Mouse (Mus musculus): ENCODE results near the gene Prkd2. TPM values are rescaled to one million over a fixed set of nuclear protein-coding genes. Genes with fewer than 3 reads are reported as not detected.

Prkd2 gene
- polyA plus RNA-seq, 1 experiment from 2014 or later, result 16.2 TPM

DNA sequence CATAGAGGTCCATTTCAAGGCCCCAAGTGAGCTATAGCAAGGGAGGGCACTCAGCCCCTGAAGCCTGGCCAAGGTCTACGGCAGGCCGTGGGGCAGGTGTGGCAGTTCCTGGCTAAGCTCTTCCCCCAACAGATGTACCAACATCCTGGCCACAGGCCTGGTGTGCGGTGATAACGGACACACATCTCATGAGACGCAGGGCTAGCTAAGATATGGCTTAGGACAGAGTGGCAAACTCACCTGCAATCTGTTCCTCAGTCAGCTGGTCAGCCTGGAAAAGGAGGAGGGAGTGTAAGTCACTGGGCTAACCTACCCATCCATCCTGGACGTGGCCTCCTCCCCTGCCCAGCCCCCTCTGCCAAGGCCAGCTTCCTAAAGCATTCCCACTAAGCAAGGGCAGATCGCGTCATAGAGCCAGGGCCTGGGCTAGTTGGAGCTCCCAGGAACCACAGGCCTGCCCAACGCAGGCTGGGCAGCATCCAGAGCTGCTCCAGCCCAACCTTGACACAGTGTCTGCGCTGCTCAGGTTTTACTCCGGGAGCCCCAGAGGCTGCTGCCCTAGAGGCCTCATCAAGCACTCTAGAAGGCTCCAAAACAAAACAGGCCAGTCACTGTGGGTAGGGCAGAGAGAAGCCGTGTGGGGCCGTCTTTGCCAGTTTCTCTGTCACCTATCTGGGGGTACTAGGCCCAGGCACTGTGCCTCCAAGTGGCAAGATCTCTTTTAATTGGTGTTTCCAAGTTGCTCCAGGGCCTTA lies 76.9 kb downstream of the Prkd2 start:
- Histone ChIP-seq H3K4me1 (replicated peaks) (peaks cover 41% of the 10 kb centered on the region), H3K36me3 (peaks cover 62% of the 10 kb centered on the region), H3K4me3 (replicated peaks) (no peak overlapping the region), H3K27me3 (no peaks in the 10 kb centered on the region), H3K9me3 (no peaks in the 10 kb centered on the region), H3K4me2 (peak overlapping the region; percentile 24), H3K27ac (0 out of 2 replicates have a peak overlapping the region, but pooled peaks have one; percentile 50), H3K9ac (replicated peaks) (peak overlapping the region; percentile 44; the same call in 1 of the 2 replicates)
- WGBS, result 84% methylated on average over 13 of the region's 13 CpGs
- no peak for ATAC-seq (ENCODE audit: insufficient number of reproducible peaks, insufficient read depth, low FRiP score, low TSS enrichment, low read depth)

Other genes starting within 250 kb of the Prkd2 start
- 25.6 and 30.3 TPM in 2 replicates for gene Arhgap35, start 227.9 kb upstream of the Prkd2 start, polyA plus RNA-seq (2016; fragmentation: Nextera tagmentation; extraction: Ambion mirVana)
- not detected in 2 replicates for gene Ceacam15, start 167.2 kb upstream of the Prkd2 start, polyA plus RNA-seq (2016; fragmentation: Nextera tagmentation; extraction: Ambion mirVana)
- not detected in 2 replicates for gene Ceacam9, start 121.0 kb upstream of the Prkd2 start, polyA plus RNA-seq (2016; fragmentation: Nextera tagmentation; extraction: Ambion mirVana)
- gene Ap2s1, start 104.5 kb upstream of the Prkd2 start, polyA plus RNA-seq (2016; fragmentation: Nextera tagmentation; extraction: Ambion mirVana), result 239 and 245 TPM in 2 replicates
- 43.7 and 48.7 TPM in 2 replicates for gene Slc1a5, start 61.6 kb upstream of the Prkd2 start, polyA plus RNA-seq (2016; fragmentation: Nextera tagmentation; extraction: Ambion mirVana)
- 148 and 155 TPM in 2 replicates for gene Strn4, start 27.0 kb upstream of the Prkd2 start, polyA plus RNA-seq (2016; fragmentation: Nextera tagmentation; extraction: Ambion mirVana)
- gene Fkrp, start 26.2 kb upstream of the Prkd2 start, polyA plus RNA-seq (2016; fragmentation: Nextera tagmentation; extraction: Ambion mirVana), result 33.1 and 34.8 TPM in 2 replicates
- gene Dact3, start 32.4 kb downstream of the Prkd2 start, polyA plus RNA-seq (2016; fragmentation: Nextera tagmentation; extraction: Ambion mirVana), result 9.8 and 12.5 TPM in 2 replicates
- gene Gng8, start 48.9 kb downstream of the Prkd2 start, polyA plus RNA-seq (2016; fragmentation: Nextera tagmentation; extraction: Ambion mirVana), result 13.2 and 16.2 TPM in 2 replicates
- gene Ptgir, start 63.6 kb downstream of the Prkd2 start, polyA plus RNA-seq (2016; fragmentation: Nextera tagmentation; extraction: Ambion mirVana), result 0.96 and 1.1 TPM in 2 replicates
- 108 and 123 TPM in 2 replicates for gene Calm3, start 81.2 kb downstream of the Prkd2 start, polyA plus RNA-seq (2016; fragmentation: Nextera tagmentation; extraction: Ambion mirVana)
- 16.6 and 16.9 TPM in 2 replicates for gene Pnmal2, start 101.8 kb downstream of the Prkd2 start, polyA plus RNA-seq (2016; fragmentation: Nextera tagmentation; extraction: Ambion mirVana)
- 1.4 and 1.5 TPM in 2 replicates for gene Pnmal1, start 116.8 kb downstream of the Prkd2 start, polyA plus RNA-seq (2016; fragmentation: Nextera tagmentation; extraction: Ambion mirVana)
- gene Gm42372, start 140.2 kb downstream of the Prkd2 start, polyA plus RNA-seq (2016; fragmentation: Nextera tagmentation; extraction: Ambion mirVana), result 0.26 and 0.32 TPM in 2 replicates
- 22.1 and 35.2 TPM in 2 replicates for gene Ccdc8, start 149.8 kb downstream of the Prkd2 start, polyA plus RNA-seq (2016; fragmentation: Nextera tagmentation; extraction: Ambion mirVana)
- 126 TPM in 2 replicates for gene Ppp5c, start 185.0 kb downstream of the Prkd2 start, polyA plus RNA-seq (2016; fragmentation: Nextera tagmentation; extraction: Ambion mirVana)
- gene Hif3a, start 219.5 kb downstream of the Prkd2 start, polyA plus RNA-seq (2016; fragmentation: Nextera tagmentation; extraction: Ambion mirVana), result 10.8 and 11.3 TPM in 2 replicates
- gene Psg16, start 231.1 kb downstream of the Prkd2 start, polyA plus RNA-seq (2016; fragmentation: Nextera tagmentation; extraction: Ambion mirVana), result 0.12 and 0.14 TPM in 2 replicates

Measured in limb, embryonic 12.5 days (tissue).